Mouse (Mus musculus): ENCODE measurements around the gene Atg4d. TPM values are rescaled to one million over a fixed set of nuclear protein-coding genes. Genes with fewer than 3 reads are reported as not detected.
"Not testable (repeated sequence)": the region's sequence is repeated elsewhere in the genome, so short reads cannot be mapped to it uniquely, and the experiment has no call there.

Atg4d gene
- polyA plus RNA-seq, 1 experiment from 2014 or later: 53.3 TPM

DNA sequence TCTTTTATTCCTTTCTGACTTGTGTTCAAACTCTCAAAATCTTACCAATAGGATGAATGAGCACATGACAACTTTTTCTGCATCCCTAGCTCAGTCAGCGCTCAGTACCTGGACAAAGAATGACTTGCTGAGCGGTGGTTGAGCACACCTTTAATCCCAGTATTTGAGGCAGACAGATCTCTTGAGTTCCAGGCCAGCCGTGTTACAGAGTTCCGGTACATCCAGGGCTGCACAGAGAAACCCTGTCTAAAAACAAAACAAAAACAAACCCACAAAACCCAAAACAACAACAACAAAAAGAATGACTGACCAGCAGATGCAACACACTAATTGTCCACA, 55.2 kb downstream of the Atg4d start:
- Histone ChIP-seq H3K4me1 (ENCODE audit: control insufficient read depth, insufficient read depth, low read length) (peaks cover 18% of the 10 kb centered on the region), H3K9ac (ENCODE audit: low read length) (peak overlapping the region; percentile 79), H3K27ac (ENCODE audit: low read length) (no peak overlapping the region), H3K4me3 (replicated peaks; ENCODE audit: low read length) (peak overlapping the region; percentile 82), H3K36me3 (ENCODE audit: control insufficient read depth, insufficient read depth, low read length) (peaks cover 4% of the 10 kb centered on the region; the same call in 1 of the 2 replicates), H3K9me3 (replicated peaks; ENCODE audit: control insufficient read depth, low read length) (0 out of 2 replicates have a peak, but pooled peaks cover 5% of the 10 kb centered on the region), H3K4me2 (ENCODE audit: low read depth, low read length) (peak overlapping the region; percentile 88), H3K27me3 (ENCODE audit: control insufficient read depth, insufficient read depth, low read length) (no peaks in the 10 kb centered on the region)
- peak; percentile 30 for ATAC-seq (ENCODE audit: insufficient read depth, low FRiP score)
- WGBS: 24% methylated on average over 4 of the region's 4 CpGs

DNA sequence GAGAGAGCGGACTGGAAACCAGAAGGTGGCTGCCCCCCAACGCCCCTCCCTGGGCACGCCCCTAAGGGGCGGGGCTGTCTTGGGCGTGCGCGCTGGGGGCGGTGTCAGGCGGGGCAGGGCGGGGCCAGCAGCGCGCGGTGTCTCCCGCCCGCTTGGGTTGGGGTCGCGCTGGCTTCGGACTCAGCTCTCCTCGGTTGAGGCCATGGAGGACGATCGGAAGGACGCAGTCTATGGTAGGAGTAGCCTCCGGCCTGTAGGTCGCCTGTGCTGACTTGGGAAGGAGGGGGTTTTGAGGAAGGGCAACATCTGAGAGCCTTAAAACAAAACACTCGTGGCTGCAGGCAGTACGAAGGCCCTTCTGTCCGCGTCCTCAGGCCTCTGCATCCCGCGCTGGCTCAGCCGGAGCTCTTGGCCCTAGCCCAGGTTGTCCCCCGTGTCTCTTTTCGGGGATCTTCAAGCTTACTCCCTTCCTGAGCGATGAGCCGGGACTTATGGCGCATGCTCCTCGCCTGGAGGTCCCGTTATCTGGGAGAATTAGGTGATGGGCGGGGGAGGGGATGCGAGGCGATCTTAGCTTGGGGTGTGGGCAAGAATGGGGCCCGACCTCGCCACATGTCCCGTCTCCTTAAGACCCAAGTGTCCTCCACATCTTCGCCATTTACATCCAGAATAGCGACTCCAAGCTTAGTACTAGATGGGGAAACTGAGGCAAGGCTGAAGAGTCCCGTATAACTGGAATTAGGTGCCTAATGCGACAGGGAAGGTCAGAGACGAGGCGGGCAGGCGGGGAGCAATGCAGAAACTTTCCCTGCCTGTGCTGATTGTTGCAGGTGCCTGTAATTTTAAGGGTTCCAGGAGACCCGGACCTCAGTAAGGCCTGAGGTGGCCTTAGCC, 55.8 kb downstream of the Atg4d start, which contains the start of gene Slc44a2:
TSS of gene Slc44a2 (plus strand) at position 80 of the 894 bp plus-strand sequence.
- peaks cover 4% of the 10 kb centered on the region; the same call in 1 of the 2 replicates for H3K36me3 ChIP-seq (ENCODE audit: control insufficient read depth, insufficient read depth, low read length)
- ATAC-seq (ENCODE audit: insufficient read depth, low FRiP score): peak; percentile 95
- peak within 1 kb of the TSS; percentile 82 for H3K4me3 ChIP-seq (replicated peaks; ENCODE audit: low read length)
- H3K4me2 ChIP-seq (ENCODE audit: low read depth, low read length): peak within 1 kb of the TSS; percentile 88
- H3K27ac ChIP-seq (ENCODE audit: low read length): peak within 1 kb of the TSS; percentile 49
- H3K9ac ChIP-seq (ENCODE audit: low read length): peak within 1 kb of the TSS; percentile 79
- peaks cover 18% of the 10 kb centered on the region for H3K4me1 ChIP-seq (ENCODE audit: control insufficient read depth, insufficient read depth, low read length)
- H3K27me3 ChIP-seq (ENCODE audit: control insufficient read depth, insufficient read depth, low read length): no peaks in the 10 kb centered on the region
- H3K9me3 ChIP-seq (replicated peaks; ENCODE audit: control insufficient read depth, low read length): 0 out of 2 replicates have a peak, but pooled peaks cover 5% of the 10 kb centered on the region
- 2% methylated on average over 52 of the region's 52 CpGs for WGBS

DNA sequence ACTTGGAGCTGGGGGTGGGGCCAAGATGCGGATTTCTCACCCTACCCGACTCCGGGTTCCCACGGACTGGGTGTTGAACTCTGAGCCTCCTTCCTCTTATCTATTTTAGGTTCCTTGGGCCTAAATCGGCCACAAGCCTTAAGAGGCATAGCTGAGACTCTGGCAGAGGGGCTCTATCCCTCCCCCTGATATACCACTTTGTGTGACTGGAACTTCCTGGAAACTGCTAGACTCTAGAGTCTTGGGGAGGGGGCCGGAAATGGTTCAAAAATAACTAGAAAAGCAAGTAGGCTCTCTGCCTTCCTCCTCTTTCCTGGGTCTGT, 56.4 kb downstream of the Atg4d start:
- H3K4me3 ChIP-seq (replicated peaks; ENCODE audit: low read length): peak overlapping the region; percentile 82
- H3K4me2 ChIP-seq (ENCODE audit: low read depth, low read length): peak overlapping the region; percentile 88
- H3K27me3 ChIP-seq (ENCODE audit: control insufficient read depth, insufficient read depth, low read length): no peaks in the 10 kb centered on the region
- WGBS: 12% methylated on average over 6 of the region's 6 CpGs
- peak overlapping the region; percentile 49; the same call in 1 of the 2 replicates for H3K27ac ChIP-seq (ENCODE audit: low read length)
- H3K9ac ChIP-seq (ENCODE audit: low read length): peak overlapping the region; percentile 79
- H3K9me3 ChIP-seq (replicated peaks; ENCODE audit: control insufficient read depth, low read length): 0 out of 2 replicates have a peak, but pooled peaks cover 5% of the 10 kb centered on the region
- H3K4me1 ChIP-seq (ENCODE audit: control insufficient read depth, insufficient read depth, low read length): peaks cover 18% of the 10 kb centered on the region
- H3K36me3 ChIP-seq (ENCODE audit: control insufficient read depth, insufficient read depth, low read length): peaks cover 4% of the 10 kb centered on the region; the same call in 1 of the 2 replicates
- no peak; the same call in 1 of the 2 replicates for ATAC-seq (ENCODE audit: insufficient read depth, low FRiP score)

DNA sequence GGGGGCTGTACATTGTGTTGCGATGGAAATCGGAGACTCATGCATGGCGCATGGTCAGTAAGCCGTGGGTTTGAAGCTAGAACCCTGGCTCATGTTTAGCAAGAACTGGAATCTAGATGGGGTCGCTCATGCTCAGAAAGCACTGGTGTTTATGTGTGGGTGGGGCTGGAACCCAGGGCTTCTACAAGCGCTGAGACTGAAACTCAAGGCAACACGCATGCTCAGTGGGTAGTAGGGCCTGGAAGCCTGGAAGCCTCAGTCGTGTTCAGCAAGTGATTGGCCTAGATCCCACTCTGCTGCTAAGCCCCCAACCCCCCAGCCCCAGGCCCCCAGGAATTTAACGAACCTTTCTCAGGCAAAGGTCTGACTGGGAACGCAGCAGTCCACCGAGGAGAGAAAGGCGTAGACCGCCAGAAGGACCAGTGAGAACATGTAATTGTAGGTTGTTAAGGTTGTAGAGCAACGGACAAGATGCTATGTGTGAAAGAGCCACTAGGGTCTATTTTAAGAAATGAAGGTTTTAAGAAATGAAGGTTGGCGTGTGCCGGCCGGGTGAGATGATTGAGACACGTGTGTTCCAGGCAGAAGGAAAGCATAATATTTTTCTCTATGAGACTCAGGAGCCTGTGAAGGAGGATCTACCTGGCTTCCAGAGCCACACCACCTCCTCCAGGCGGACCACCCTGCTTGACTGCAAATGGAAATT, 57.3 kb downstream of the Atg4d start:
- H3K4me2 ChIP-seq (ENCODE audit: low read depth, low read length): peak overlapping the region; percentile 88
- no peak for ATAC-seq (ENCODE audit: insufficient read depth, low FRiP score)
- WGBS: 80% methylated on average over 19 of the region's 19 CpGs

DNA sequence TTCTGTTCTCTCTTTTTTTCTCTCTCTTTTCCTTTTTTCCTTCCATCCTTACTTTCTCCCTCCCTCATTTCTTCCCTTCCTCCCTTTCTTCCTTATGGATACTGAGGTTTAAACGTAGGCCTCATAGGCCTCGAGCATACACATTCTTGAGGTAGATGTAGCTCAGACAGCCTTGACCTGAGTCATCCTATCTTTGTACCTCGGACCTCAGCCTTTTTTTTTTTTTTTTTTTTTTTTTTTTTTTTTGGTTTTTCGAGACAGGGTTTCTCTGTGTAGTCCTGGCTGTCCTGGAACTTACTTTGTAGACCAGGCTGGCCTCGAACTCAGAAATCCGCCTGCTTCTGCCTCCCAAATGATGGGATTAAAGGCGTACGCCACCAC, 57.8 kb downstream of the Atg4d start:
- not testable (repeated sequence) for H3K27ac ChIP-seq (ENCODE audit: low read length); ATAC-seq (ENCODE audit: insufficient read depth, low FRiP score); H3K4me2 ChIP-seq (ENCODE audit: low read depth, low read length); H3K36me3 ChIP-seq (ENCODE audit: control insufficient read depth, insufficient read depth, low read length); H3K4me3 ChIP-seq (replicated peaks; ENCODE audit: low read length); H3K9ac ChIP-seq (ENCODE audit: low read length); H3K9me3 ChIP-seq (replicated peaks; ENCODE audit: control insufficient read depth, low read length); H3K27me3 ChIP-seq (ENCODE audit: control insufficient read depth, insufficient read depth, low read length)
- H3K4me1 ChIP-seq (ENCODE audit: control insufficient read depth, insufficient read depth, low read length): peaks cover 20% of the 10 kb centered on the region
- WGBS: 83% methylated on average over 8 of the region's 8 CpGs

More for the DNA sequence above, 57.3 kb downstream of the Atg4d start:
- H3K9me3 ChIP-seq (replicated peaks; ENCODE audit: control insufficient read depth, low read length): 0 out of 2 replicates have a peak, but pooled peaks cover 5% of the 10 kb centered on the region
- H3K27me3 ChIP-seq (ENCODE audit: control insufficient read depth, insufficient read depth, low read length): no peaks in the 10 kb centered on the region
- peaks cover 4% of the 10 kb centered on the region; the same call in 1 of the 2 replicates for H3K36me3 ChIP-seq (ENCODE audit: control insufficient read depth, insufficient read depth, low read length)
- no peak overlapping the region for H3K27ac ChIP-seq (ENCODE audit: low read length)
- peak overlapping the region; percentile 82 for H3K4me3 ChIP-seq (replicated peaks; ENCODE audit: low read length)
- H3K9ac ChIP-seq (ENCODE audit: low read length): no peak overlapping the region
- peaks cover 18% of the 10 kb centered on the region for H3K4me1 ChIP-seq (ENCODE audit: control insufficient read depth, insufficient read depth, low read length)

DNA sequence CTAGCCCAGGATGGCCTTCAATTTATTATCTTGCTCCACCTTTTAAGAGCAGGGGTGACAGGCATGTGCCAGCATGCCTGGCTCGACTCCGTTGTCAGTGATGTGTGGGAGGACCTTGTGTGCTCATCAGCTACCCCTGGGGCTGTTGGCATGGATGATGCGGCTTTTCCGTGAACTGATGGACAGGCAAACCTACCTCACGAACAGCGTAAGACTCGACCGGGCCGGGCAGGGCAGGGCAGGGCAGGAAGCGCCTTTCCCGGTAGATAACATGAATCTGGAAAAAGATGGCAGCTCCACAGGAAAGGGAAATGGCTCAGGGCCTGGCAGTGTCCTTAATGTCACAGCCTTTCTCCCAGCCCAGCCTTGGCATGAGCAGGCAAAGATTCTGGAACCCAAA, 59.2 kb downstream of the Atg4d start:
- WGBS: 85% methylated on average over 11 of the region's 11 CpGs
- no peaks in the 10 kb centered on the region for H3K27me3 ChIP-seq (ENCODE audit: control insufficient read depth, insufficient read depth, low read length)

More for the DNA sequence above, 59.2 kb downstream of the Atg4d start:
- H3K9me3 ChIP-seq (replicated peaks; ENCODE audit: control insufficient read depth, low read length): 0 out of 2 replicates have a peak, but pooled peaks cover 5% of the 10 kb centered on the region
- H3K4me2 ChIP-seq (ENCODE audit: low read depth, low read length): no peak overlapping the region
- no peak for ATAC-seq (ENCODE audit: insufficient read depth, low FRiP score)
- no peak overlapping the region for H3K27ac ChIP-seq (ENCODE audit: low read length)
- no peak overlapping the region for H3K9ac ChIP-seq (ENCODE audit: low read length)
- H3K36me3 ChIP-seq (ENCODE audit: control insufficient read depth, insufficient read depth, low read length): peaks cover 4% of the 10 kb centered on the region; the same call in 1 of the 2 replicates
- no peak overlapping the region for H3K4me3 ChIP-seq (replicated peaks; ENCODE audit: low read length)
- peaks cover 21% of the 10 kb centered on the region for H3K4me1 ChIP-seq (ENCODE audit: control insufficient read depth, insufficient read depth, low read length)

Other genes with a start within 250 kb of the Atg4d start
- 15.0 and 16.3 TPM in 2 replicates for gene Icam1, start 249.3 kb upstream of the Atg4d start, polyA plus RNA-seq (2015; fragmentation: Nextera tagmentation; extraction: Ambion mirVana)
- 5.9 and 8.6 TPM in 2 replicates for gene Icam4, start 235.9 kb upstream of the Atg4d start, polyA plus RNA-seq (2015; fragmentation: Nextera tagmentation; extraction: Ambion mirVana)
- gene Icam5, start 233.2 kb upstream of the Atg4d start, polyA plus RNA-seq (2015; fragmentation: Nextera tagmentation; extraction: Ambion mirVana): 0.14 and 0.15 TPM in 2 replicates
- 0.46 and 0.89 TPM in 2 replicates for gene Zglp1, start 198.2 kb upstream of the Atg4d start, polyA plus RNA-seq (2015; fragmentation: Nextera tagmentation; extraction: Ambion mirVana)
- 0.26 and 0.49 TPM in 2 replicates for gene Gm49373, start 192.2 kb upstream of the Atg4d start, polyA plus RNA-seq (2015; fragmentation: Nextera tagmentation; extraction: Ambion mirVana)
- gene Fdx1l, start 191.7 kb upstream of the Atg4d start, polyA plus RNA-seq (2015; fragmentation: Nextera tagmentation; extraction: Ambion mirVana): 48.7 and 49.7 TPM in 2 replicates
- 1.2 and 2.1 TPM in 2 replicates for gene Gm38431, start 173.3 kb upstream of the Atg4d start, polyA plus RNA-seq (2015; fragmentation: Nextera tagmentation; extraction: Ambion mirVana)
- gene Raver1, start 173.3 kb upstream of the Atg4d start, polyA plus RNA-seq (2015; fragmentation: Nextera tagmentation; extraction: Ambion mirVana): 40.3 and 40.8 TPM in 2 replicates
- 16.7 and 18.2 TPM in 2 replicates for gene Tyk2, start 134.1 kb upstream of the Atg4d start, polyA plus RNA-seq (2015; fragmentation: Nextera tagmentation; extraction: Ambion mirVana)
- gene Cdc37, start 115.3 kb upstream of the Atg4d start, polyA plus RNA-seq (2015; fragmentation: Nextera tagmentation; extraction: Ambion mirVana): 250 TPM in 2 replicates
- 4.7 TPM in 2 replicates for gene Pde4a, start 99.6 kb upstream of the Atg4d start, polyA plus RNA-seq (2015; fragmentation: Nextera tagmentation; extraction: Ambion mirVana)
- 52.5 and 56.4 TPM in 2 replicates for gene Keap1, start 25.9 kb upstream of the Atg4d start, polyA plus RNA-seq (2015; fragmentation: Nextera tagmentation; extraction: Ambion mirVana)
- gene S1pr5, start 16.9 kb upstream of the Atg4d start, polyA plus RNA-seq (2015; fragmentation: Nextera tagmentation; extraction: Ambion mirVana): 1.8 and 2.0 TPM in 2 replicates
- 15.2 and 18.2 TPM in 2 replicates for gene Kri1, start 22.7 kb downstream of the Atg4d start, polyA plus RNA-seq (2015; fragmentation: Nextera tagmentation; extraction: Ambion mirVana)
- 47.4 and 51.5 TPM in 2 replicates for gene Cdkn2d, start 26.1 kb downstream of the Atg4d start, polyA plus RNA-seq (2015; fragmentation: Nextera tagmentation; extraction: Ambion mirVana)
- gene Ap1m2, start 47.0 kb downstream of the Atg4d start, polyA plus RNA-seq (2015; fragmentation: Nextera tagmentation; extraction: Ambion mirVana): 77.7 and 86.3 TPM in 2 replicates
- 116 and 130 TPM in 2 replicates for gene Slc44a2, start 55.4 kb downstream of the Atg4d start, polyA plus RNA-seq (2015; fragmentation: Nextera tagmentation; extraction: Ambion mirVana)
- 144 and 147 TPM in 2 replicates for gene Ilf3, start 102.6 kb downstream of the Atg4d start, polyA plus RNA-seq (2015; fragmentation: Nextera tagmentation; extraction: Ambion mirVana)
- gene Qtrt1, start 146.5 kb downstream of the Atg4d start, polyA plus RNA-seq (2015; fragmentation: Nextera tagmentation; extraction: Ambion mirVana): 51.1 and 51.4 TPM in 2 replicates
- 81.4 and 97.2 TPM in 2 replicates for gene Dnm2, start 159.6 kb downstream of the Atg4d start, polyA plus RNA-seq (2015; fragmentation: Nextera tagmentation; extraction: Ambion mirVana)
- gene Tmed1, start 245.0 kb downstream of the Atg4d start, polyA plus RNA-seq (2015; fragmentation: Nextera tagmentation; extraction: Ambion mirVana): 78.5 and 80.6 TPM in 2 replicates

Data from stomach, embryonic 16.5 days (tissue).